Mouse (Mus musculus): ENCODE measurements around the gene Pgp.

Pgp gene

DNA sequence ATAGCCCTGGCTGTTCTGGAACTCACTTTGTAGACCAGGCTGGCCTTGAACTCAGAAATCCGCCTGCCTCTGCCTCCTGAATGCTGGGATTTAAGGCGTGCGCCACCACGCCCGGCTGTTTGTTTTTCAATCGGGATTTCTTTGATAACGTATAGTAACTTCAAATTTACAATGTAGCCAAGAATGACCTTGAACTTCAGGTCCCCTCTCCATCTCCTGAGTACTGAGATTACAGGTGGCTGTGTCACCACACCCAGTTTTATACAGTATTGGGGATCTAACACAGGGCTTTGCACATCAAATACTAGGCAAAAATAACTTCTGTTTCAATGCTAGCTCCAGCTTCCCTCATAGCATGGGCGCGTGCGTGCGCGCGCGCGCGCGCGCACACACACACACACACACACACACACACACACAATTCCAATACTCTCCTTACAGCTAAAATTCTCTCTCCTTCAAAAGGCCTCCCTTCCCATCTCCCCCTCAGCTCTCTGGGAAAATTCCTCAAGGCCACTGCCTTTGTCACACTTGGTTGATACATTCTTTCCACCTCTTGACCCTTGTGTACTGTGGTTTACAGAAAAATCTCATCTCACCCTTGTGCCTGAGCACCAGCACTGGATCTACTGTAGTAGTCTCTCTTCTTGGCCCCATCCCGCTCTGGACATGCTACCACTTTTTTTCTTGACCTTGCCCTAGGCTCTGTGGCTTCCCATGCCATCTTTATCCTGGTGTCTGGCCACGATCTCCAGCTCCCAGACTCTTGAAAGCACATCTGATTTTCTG lies 11.0 kb downstream of the Pgp start:
- in situ Hi-C loops (cut with MboI; ENCODE audit: low sequenced_read_pairs), result no loop called here

DNA sequence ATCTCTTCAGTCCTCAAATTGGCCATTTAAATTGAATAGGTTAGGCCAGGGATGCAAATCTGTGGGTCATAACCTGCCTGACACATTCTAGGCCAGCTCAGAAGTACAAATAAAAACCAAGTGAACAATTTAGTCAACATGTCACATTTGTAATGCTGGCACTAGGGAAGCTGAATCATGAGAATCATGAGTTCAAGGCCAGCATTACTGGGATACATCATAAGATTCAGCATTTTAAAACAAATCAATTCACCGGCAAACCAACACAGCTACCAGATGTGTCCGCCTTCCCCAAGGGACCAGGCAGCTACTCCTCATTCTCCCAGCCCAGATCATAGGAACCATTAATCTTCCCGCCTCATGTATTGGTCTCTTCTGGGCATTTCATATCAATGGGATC lies 13.3 kb downstream of the Pgp start:
- in situ Hi-C loops (cut with MboI; ENCODE audit: low sequenced_read_pairs), result no loop called here

DNA sequence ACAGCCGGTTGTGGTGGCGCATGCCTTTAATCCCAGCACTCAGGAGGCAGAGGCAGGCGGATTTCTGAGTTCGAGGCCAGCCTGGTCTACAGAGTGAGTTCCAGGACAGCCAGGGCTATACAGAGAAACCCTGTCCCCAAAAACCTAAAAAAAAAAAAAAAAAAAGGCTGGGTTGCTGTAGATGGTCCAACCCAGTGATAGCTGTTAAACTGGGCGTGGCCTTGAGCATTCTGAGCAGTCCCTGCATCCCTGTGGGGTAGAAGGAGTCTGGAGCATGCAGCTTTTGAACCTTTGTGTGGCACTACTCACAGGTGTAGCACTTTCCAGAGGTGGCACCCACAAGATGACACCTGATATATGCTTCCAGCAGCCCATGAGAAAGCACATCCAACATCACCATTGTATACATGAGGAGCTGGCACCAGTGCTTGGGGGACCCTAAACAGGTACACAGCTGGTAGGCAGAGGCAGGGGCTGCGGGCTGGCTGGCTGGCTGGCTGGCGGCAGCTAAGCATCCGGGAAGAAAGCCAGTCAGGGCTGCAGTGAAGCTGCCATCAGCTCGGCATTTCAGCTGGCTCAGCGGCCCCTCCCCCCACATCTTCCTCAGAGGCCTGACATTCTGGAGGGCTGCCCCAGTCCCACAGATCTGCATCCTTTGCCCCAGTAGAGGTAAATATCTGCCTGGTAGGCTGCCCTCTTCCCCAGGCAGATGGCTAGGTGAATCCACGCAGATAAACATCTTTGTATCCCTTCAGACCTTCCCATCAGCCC lies 15.1 kb downstream of the Pgp start:
- in situ Hi-C loops (cut with MboI; ENCODE audit: low sequenced_read_pairs), result no loop called here

DNA sequence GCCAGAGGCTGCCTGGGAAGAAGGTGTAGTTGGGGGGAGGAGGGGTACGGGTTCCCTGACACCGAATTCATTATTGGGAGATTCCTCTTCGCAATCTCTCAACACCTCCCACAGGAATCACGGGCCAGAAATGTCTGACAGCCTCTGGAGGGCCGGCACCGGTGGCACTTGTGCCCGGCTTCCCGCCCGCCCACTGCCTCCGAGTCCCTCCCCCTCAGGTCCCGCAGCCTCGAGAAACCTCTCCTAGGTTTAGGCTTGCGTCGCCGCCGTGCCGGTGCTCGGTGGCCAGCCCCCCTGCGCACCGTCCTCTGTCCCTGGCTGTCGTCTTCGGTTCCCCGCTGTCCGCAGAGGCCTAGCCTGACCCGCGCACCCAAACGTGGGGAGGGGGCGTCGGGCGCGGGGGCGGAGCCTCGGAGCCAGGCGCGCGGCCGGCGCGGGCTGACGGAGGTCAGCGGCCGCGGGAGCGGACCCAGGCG lies 18.0 kb downstream of the Pgp start, which contains the start of gene Caskin1:
Gene Caskin1 (plus strand): TSS at position 416 of the 476 bp plus-strand sequence.
- in situ Hi-C loops (cut with MboI; ENCODE audit: low sequenced_read_pairs), result no loop called here

DNA sequence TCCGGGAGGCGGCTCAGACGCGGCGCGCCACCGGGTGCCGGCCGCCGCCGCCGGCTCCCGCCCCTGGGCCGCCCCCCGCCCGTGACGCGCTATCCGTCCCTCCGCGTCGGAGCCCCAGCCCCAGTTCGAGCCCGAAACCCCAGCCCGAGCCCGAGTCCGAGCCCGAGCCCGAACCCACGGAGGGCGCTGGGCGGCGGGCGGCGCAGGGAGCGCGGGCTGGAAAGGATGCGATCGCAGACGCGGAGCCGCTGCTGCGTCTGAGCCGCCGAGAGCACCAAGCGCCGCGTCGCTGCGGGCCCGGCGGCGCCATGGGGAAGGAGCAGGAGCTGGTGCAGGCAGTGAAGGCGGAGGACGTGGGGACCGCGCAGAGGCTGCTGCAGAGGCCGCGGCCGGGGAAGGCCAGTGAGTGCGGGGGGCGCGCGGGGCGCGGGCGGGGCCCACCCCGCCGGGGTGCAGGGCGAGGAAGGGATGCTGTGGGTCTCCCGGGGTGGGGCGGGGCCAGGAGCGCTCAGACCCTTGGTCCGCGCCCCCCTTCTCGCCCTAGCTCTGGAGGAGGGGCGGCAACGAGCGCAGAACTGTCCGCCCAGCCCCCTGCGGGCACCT lies 18.6 kb downstream of the Pgp start:
- in situ Hi-C loops (cut with MboI; ENCODE audit: low sequenced_read_pairs), result no loop called here

DNA sequence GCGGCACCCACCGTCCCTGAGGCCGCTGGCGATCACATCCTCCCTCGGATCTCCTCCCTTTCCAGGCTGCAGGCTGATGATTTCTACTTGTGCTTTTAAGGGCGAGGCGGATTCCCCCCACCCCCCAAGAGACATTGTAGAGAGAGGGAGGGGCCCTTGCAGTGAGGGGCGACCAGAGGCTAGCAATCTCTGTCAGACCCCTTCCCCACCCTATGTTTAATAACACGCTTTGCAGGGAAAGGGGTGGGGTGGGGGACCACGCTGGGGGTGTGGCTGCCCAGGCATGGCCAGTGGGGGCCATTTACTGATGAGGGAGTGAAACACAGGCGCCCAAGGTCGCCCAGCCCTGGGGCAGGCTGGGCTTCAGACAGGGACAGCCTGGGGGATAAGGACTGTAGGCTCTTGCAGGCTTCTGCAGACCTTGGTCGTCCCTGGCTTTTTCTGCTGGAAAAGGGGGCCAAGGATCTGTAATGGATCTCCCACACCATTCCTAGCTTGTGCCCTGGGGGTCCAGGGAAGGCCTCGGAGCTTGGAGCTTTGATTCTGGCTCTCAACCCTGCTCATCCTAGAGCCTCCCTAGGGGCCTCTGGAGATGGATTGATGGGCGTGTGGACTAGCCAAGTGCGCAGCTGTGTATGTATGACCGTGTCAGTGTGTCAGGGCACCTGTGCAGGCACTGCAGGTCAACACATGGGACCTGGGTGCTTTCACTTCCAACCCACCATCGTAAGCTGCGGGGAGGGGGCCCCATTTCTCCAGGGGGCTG lies 19.3 kb downstream of the Pgp start:
- in situ Hi-C loops (cut with MboI; ENCODE audit: low sequenced_read_pairs), result no loop called here

DNA sequence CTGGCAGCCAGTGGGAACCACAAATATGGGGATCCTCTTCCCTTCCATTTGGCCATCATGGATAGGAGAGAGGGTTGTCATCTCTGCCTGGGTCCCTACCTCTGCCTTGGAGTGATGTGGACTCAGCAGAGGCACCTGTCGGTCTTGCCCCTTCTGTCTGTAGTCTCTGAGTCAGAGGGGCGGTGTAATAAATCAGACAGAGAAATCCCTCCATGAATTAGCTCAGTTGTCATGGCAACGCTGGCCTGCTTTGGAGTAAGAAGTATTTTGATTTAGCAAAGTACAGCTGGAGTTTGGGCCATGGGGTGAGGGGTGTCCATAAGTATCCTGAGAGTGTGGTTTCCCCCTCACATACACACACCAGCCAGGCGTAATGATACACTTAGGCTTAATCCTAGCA lies 20.2 kb downstream of the Pgp start:
- in situ Hi-C loops (cut with MboI; ENCODE audit: low sequenced_read_pairs), result no loop called here

DNA sequence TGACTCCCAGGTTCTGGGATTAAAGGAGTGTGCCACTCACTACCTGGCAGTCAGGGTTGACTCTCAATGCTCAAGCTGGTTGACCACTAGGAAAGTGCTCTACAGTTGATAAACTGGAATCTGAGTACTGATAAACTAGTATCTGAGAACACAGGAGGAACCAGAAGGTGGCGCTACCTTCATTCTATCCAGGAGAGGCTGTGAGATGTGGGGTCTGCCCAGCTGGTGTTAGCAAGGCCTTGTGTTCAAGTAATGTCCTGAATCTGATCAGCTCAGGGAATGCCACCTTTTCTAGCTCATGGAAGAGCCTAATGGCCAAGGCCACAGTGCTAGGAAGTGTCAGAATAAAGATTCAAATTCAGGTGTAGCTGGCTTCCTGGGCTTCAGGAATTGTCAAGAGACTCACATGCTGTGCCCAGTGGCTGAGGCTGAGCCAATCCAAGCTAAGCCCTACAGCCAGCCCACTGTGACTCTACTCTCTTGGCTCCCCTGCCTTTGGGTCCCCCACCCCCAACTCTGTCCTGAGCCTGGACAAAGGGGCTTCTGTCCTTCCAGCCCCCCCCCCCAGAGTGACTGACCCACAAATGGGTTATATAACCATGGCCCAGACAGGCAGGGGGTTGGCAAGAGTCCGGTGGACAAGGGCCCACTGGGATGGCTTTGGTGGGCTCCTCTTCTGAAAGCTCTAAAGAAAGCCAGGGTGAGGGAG lies 24.6 kb downstream of the Pgp start:
- in situ Hi-C loops (cut with MboI; ENCODE audit: low sequenced_read_pairs), result no loop called here

DNA sequence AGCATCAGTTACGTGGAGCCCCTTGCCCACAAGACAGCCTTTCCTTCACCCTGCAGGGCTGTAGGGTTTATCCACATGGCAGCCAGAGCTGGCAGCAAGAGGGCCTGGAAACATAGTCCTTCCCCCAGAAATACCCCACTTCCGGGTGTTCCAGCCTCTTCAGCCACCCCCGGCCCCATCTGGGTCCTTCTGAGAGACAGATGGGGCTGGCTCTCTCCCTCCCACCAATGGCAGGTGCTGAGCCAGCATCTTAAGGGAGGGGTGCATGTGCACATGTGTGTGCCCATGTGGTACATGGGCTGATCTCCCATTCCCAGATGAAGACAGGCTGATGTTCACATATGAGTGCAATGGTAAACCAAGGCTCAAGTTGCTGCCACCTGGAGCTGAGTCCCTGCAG lies 25.3 kb downstream of the Pgp start:
- in situ Hi-C loops (cut with MboI; ENCODE audit: low sequenced_read_pairs), result no loop called here

DNA sequence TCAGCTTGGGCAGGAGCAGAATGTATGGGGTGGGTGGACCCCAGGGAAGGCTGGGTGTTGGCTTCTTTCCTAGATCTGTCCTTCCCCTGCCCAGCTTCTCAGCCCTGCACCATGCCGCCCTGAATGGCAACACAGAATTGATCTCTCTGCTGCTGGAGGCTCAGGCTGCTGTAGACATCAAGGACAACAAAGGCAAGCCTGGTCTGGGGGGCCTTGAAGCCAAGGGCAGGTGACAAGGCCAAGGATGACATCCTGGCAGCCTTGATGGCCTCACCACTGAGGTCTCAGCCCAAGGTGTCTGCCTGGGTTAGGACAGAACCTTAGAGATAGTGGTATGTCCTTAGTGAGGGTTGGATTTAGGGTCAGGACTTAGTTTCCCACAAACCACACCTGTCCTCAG lies 25.8 kb downstream of the Pgp start:
- in situ Hi-C loops (cut with MboI; ENCODE audit: low sequenced_read_pairs), result no loop called here

DNA sequence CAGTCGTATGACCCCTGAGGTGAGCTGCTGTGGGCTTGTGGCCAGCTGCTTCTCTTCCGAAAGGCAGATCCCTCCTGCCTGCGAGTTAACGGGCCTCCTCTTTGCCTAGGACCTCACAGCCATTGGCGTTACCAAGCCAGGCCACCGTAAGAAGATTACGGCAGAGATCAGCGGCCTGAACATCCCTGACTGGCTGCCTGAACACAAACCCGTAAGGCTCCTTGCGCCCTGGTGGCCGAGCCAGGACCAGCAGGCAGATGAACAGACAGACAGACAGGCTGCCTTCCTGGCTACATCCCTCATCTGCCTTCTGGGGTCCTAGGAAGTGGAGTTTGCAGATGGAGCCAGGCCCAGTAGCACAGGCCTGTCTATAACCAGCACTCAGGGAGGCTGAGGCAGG lies 32.0 kb downstream of the Pgp start:
- in situ Hi-C loops (cut with MboI; ENCODE audit: low sequenced_read_pairs), result no loop called here

DNA sequence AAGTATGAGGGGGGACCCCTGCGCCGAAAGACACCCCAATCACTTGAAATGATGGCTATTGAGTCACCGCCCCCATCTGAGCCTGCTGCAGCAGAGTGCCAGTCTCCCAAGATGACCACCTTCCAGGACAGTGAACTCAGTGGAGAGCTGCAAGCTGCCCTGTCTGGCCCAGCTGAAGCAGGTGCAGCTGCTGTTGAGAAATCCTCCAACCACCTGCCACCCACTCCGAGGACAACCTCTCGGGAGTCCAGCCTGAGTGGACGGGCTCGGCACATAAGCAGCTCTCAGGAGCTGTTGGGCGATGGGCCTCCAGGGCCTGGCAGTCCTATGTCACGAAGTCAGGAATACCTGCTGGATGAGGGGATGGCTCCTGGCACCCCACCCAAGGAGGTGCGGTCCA lies 33.9 kb downstream of the Pgp start:
- in situ Hi-C loops (cut with MboI; ENCODE audit: low sequenced_read_pairs), result no loop called here

DNA sequence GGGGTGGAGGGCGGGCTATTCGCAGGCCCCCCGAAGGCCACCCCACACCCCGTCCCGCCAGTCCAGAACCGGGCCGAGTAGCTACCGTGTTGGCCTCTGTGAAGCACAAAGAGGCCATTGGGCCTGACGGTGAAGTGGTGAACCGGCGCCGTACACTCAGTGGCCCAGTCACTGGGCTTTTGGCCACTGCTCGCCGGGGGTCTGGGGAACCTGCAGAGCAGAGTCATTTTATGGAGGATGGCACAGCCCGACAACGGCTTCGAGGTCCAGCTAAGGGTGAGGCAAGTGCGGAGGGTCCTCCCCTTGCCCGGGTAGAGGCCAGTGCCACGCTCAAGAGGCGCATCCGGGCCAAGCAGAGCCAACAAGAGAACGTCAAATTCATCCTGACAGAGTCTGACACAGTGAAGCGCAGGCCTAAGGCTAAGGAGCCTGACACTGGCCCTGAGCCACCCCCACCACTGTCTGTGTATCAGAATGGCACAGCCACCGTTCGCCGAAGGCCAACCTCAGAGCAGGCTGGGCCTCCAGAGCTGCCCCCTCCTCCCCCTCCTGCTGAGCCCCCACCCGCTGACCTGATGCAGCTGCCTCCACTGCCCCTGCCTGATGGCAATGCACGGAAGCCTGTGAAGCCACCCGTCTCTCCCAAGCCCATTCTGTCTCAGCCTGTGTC lies 35.2 kb downstream of the Pgp start:
- in situ Hi-C loops (cut with MboI; ENCODE audit: low sequenced_read_pairs), result no loop called here

DNA sequence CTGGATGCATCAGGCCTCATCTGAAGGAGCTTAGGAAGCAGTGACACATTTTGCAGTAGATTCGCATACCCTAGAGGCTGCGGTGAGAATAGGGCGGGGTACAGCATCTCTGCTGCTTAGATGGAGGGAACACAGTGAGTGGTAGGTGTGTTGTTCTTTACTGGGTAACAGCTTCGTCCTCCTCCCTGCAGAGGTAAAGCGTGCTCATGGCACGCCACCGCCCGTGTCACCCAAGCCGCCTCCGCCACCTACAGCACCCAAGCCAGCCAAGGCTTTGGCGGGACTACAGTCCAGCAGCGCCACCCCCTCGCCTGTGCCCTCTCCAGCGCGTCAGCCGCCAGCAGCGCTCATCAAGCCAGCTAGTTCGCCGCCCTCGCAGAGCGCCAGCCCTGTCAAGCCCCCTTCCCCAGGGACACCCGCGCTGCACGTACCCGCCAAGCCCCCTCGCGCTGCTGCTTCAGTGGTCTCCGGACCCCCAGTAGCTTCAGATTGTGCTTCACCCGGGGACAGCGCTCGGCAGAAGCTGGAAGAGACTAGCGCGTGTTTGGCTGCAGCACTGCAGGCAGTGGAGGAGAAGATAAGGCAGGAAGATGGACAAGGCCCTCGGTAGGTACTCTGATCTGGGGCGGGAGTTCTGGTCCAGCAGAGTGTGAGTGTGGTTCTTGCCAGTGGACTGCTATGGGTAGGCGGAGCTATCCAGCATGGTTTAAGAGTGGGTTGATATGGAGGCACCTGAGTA lies 36.3 kb downstream of the Pgp start:
- in situ Hi-C loops (cut with MboI; ENCODE audit: low sequenced_read_pairs), result no loop called here

DNA sequence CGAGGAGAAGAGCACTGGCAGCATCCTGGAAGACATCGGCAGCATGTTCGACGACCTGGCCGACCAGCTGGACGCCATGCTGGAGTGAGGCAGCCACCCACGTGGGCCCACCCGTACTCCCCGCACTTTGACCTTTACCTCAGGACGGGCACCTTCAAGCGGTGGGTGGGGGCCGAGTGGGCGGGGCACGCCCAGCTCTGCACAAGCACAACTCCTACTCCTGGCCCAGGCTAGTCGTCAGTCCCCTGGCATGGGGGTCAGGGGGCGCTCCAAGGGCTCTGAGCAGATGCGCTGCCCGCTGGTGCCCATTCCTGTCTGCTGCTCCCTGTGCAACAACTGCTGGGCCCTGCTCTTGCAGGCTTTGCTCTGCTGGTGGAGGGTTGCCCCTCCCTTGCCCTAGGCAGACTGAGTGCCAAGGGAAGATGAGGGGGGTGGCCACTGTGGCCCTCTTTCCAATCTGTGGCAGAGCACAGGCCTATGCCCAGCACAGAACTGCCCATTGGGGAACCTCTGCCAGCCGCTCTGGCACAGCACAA lies 37.0 kb downstream of the Pgp start:
- in situ Hi-C loops (cut with MboI; ENCODE audit: low sequenced_read_pairs), result no loop called here

DNA sequence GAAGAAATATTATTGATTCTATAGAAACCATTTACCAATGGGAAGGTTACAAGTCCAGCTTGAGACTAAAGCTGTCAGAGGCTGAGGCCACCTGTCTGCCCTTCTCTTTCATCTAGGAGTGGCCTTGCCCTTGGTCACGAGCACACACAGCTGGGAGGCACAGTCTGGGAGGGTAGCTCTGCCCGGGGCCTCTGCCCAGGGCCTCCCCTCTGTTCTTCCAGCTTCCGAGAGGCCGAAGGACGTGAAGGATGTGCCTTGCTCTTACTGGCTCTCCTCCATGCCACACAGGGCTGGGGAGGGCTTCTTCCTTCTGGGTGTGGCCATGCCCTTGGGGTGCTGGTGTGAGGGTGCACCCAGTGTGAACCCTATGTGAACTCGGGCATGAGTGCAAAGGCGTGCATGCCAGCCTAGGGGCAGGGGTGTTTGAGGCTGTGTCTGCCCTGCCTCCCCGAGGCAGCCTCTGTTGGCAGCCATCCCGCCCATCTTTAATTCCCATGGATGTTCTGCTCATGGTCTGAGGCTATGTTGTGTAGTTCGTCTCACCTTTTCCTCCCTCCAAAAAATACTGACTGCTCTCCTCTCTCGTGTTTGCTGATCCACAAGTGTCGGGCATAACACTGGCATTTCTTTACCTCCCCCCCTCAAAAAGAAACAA lies 37.7 kb downstream of the Pgp start:
- in situ Hi-C loops (cut with MboI; ENCODE audit: low sequenced_read_pairs), result no loop called here

DNA sequence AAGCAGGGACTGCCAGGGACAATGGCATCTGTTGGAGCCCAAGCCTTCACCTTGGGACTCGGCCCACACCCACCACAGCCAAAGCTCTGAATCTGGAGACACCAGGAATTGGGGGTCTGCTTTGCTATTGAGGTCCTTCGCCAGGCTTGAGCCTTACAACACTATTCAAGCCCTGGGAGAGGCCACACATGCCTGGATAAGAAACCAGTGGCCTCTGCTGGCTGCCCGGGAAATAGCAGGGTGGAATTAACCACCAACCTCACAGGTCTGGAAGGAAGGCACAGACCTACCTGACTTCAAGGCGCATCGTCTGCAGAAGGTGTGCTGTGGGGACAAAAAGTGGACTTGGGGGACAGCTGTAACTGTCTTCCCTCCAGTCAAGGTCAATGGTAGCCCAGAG lies 43.4 kb downstream of the Pgp start:
- in situ Hi-C loops (cut with MboI; ENCODE audit: low sequenced_read_pairs), result no loop called here

All from CH12F3 (cell line).